Mouse (Mus musculus) limb, embryonic 11.5 days (tissue): ENCODE measurements at regions not wholly inside any gene's neighbourhood (a gene's known extent, or its start where the extent isn't known, plus 50 kb on each side); places are given as distances from the start of the nearest gene placed in this dataset.

Source experiments
- ATAC-seq: fragments of 200-750 bp; cut with Nextera tagmentation; 2 replicates; pipeline ENCODE4 v1.8.0; 2017; ENCODE audit warnings: low read depth; ENCODE audit not compliant: insufficient number of reproducible peaks, low FRiP score, low TSS enrichment
- DNase-seq: peaks from one replicate; pipeline ENCODE4 v3.0.0-alpha.2; 2015; ENCODE audit warnings: low spot score
- H3K27ac ChIP-seq: fragments of 300-500 bp; sonication (generic); replicated peaks from 2 replicates; pipeline ENCODE4 v1.5.1; 2014; ENCODE audit warnings: low read depth, mild to moderate bottlenecking, low read length
- H3K27me3 ChIP-seq: fragments of 300-500 bp; sonication (generic); 2 replicates; pipeline ENCODE4 v1.6.1; 2014; ENCODE audit warnings: mild to moderate bottlenecking, low read length, mixed read lengths; ENCODE audit not compliant: control insufficient read depth, insufficient read depth
- H3K36me3 ChIP-seq: fragments of 300-500 bp; sonication (generic); 2 replicates; pipeline ENCODE4 v1.6.1; 2014; ENCODE audit warnings: mild to moderate bottlenecking, low read length, moderate library complexity, mixed read lengths; ENCODE audit not compliant: control insufficient read depth, insufficient read depth
- H3K4me1 ChIP-seq: fragments of 300-500 bp; sonication (generic); 2 replicates; pipeline ENCODE4 v1.6.1; 2014; ENCODE audit warnings: low read length, mixed read lengths; ENCODE audit not compliant: control insufficient read depth, insufficient read depth
- H3K4me2 ChIP-seq: fragments of 300-500 bp; sonication (generic); 2 replicates; pipeline ENCODE4 v1.6.1; 2014; ENCODE audit warnings: low read depth, mild to moderate bottlenecking, moderate library complexity; ENCODE audit not compliant: severe bottlenecking
- H3K4me3 ChIP-seq: fragments of 300-500 bp; sonication (generic); 2 replicates; pipeline ENCODE4 v1.5.1; 2014; ENCODE audit warnings: low read depth, low read length
- H3K9ac ChIP-seq: fragments of 300-500 bp; sonication (generic); 2 replicates; pipeline ENCODE4 v1.6.1; 2014; ENCODE audit warnings: mild to moderate bottlenecking, low read length
- H3K9me3 ChIP-seq: fragments of 300-500 bp; sonication (generic); 2 replicates; pipeline ENCODE4 v1.6.1; 2016; ENCODE audit warnings: low read length; ENCODE audit not compliant: control insufficient read depth
- WGBS: fragments of 180-500 bp; shearing (Covaris S2); extraction: QIAGEN DNeasy Blood & Tissue Kit; methylation state at CpG from one replicate; pipeline ENCODE4 v1.1.7; 2014; 5-methylcytosine and 5-hydroxymethylcytosine counted together

DNA sequence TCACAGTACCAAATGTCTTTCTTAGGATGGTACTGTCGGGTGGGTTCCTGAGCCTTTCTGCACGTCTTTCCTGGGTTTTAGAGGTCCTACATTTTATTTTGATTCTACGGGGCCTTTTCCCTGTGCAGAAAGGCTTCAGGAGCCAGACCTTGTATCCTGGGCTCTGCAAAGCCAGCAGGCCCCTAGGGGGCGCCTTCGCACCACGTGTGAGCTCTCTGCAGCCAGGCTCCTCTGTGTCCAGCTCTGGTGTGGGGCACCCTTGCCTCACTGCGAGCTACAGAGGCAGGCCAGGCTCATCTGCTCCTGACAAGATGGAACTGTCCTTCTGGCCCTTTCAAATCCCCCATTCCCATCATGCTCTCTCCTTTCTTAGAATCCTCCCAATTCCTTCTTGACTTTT, 53.3 kb upstream of the Usp3 start:
- WGBS: 16% methylated on average over 7 of the region's 7 CpGs
- H3K4me2 ChIP-seq: no peak overlapping the region
- H3K9ac ChIP-seq: no peak overlapping the region
- H3K9me3 ChIP-seq: no peaks in the 10 kb centered on the region
- no peak overlapping the region for H3K4me3 ChIP-seq
- DNase-seq (peak; percentile 92), ATAC-seq (no peak)
- no peaks in the 10 kb centered on the region for H3K4me1 ChIP-seq
- no peaks in the 10 kb centered on the region for H3K36me3 ChIP-seq
- no peaks in the 10 kb centered on the region for H3K27me3 ChIP-seq
- H3K27ac ChIP-seq: no peak overlapping the region

DNA sequence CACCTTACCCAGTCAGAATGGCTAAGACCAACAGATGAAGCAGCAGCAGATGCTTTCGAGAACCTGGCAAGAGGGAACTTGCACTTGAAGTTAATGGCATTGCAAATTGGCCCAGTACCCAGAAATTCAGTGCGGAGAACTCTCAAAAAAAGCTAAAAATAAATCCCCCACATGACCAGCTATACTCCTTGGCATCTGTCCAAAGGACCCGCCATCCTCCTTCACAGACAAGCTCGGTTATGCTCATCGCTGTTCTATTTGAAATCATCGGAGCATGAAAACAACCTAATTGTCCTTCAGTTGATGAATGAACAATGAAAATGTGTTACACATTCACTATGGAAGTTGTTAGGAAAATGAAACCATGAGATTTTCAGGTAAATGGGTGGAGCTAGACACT, 58.4 kb upstream of the Usp3 start:
- no peak overlapping the region for H3K9ac ChIP-seq
- no peaks in the 10 kb centered on the region for H3K9me3 ChIP-seq
- no peaks in the 10 kb centered on the region for H3K4me1 ChIP-seq
- no peaks in the 10 kb centered on the region for H3K36me3 ChIP-seq
- ATAC-seq: no peak
- no peak overlapping the region for H3K4me2 ChIP-seq
- no peak overlapping the region for H3K27ac ChIP-seq
- H3K4me3 ChIP-seq: no peak overlapping the region
- no peak for DNase-seq
- H3K27me3 ChIP-seq: no peaks in the 10 kb centered on the region
- WGBS: 91% methylated on average over 6 of the region's 6 CpGs

GRCm38 (mm10) chr9:66657116-66657758, 56.2 kb upstream of the Car12 start:
- no peak for ATAC-seq
- 80% methylated on average over 7 of the region's 7 CpGs for WGBS
- Histone ChIP-seq H3K36me3 (no peaks in the 10 kb centered on the region), H3K4me2 (no peak overlapping the region), H3K9ac (no peak overlapping the region), H3K9me3 (no peaks in the 10 kb centered on the region), H3K4me3 (no peak overlapping the region), H3K4me1 (no peaks in the 10 kb centered on the region), H3K27me3 (no peaks in the 10 kb centered on the region), H3K27ac (no peak overlapping the region)
- DNase-seq: no peak

- Histone ChIP-seq H3K4me2 (no peak overlapping the region), H3K4me3 (no peak overlapping the region), H3K4me1 (no peaks in the 10 kb centered on the region), H3K27ac (no peak overlapping the region), H3K36me3 (no peaks in the 10 kb centered on the region), H3K9me3 (no peaks in the 10 kb centered on the region), H3K9ac (no peak overlapping the region), H3K27me3 (no peaks in the 10 kb centered on the region)
- DNase-seq (no peak), ATAC-seq (no peak)
These were observed 54.7 kb upstream of the Car12 start for GRCm38 (mm10) chr9:66658707-66659242.

GRCm38 (mm10) chr9:66659781-66660445, 53.6 kb upstream of the Car12 start:
- Histone ChIP-seq H3K9me3 (no peaks in the 10 kb centered on the region), H3K27me3 (no peaks in the 10 kb centered on the region), H3K4me1 (no peaks in the 10 kb centered on the region), H3K36me3 (no peaks in the 10 kb centered on the region), H3K4me2 (no peak overlapping the region), H3K4me3 (no peak overlapping the region), H3K9ac (no peak overlapping the region), H3K27ac (no peak overlapping the region)
- WGBS: 85% methylated on average over 11 of the region's 11 CpGs
- ATAC-seq (no peak), DNase-seq (no peak)

DNA sequence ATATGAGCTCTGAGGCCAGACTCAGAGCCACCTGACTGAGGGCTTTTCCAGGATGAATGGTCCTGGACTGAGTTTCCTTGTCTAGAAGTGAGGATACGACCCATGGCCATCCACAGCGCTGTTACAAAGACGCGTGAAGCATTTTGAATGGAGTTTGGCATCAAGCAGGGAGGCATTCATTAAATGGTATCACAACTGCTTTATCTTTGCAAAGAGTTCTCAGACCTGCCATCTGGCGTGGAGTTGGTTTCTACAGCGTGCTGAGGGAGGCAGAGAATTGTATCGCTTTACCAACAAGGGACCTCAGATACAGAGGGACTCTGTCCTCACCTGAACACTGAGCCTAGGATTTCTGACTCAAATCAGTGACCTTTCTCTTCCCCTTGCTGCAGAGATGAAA, 51.9 kb upstream of the Car12 start:
- H3K27me3 ChIP-seq: no peaks in the 10 kb centered on the region

DNA sequence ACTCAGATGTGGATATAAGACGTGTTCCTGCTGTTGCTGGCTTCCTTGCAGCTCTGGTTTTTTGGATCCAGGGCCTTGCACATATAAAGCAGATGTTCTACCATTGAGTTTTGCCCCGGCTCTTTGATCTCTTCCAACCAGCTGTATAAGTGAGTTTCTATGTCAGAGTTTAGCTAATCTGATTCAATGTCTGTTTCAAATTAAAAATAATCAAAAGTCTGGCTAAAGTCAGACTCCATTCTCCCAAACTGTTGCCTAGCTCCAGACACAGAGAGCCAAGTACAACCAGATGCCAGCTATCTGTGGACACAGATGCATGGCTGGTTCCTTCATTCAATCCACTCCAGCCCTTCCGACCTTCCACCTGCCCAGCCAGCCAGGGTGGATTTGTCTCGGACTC, 51.0 kb upstream of the Car12 start:
- Histone ChIP-seq H3K4me1 (no peaks in the 10 kb centered on the region), H3K9ac (no peak overlapping the region), H3K27me3 (no peaks in the 10 kb centered on the region), H3K9me3 (no peaks in the 10 kb centered on the region), H3K4me2 (no peak overlapping the region), H3K27ac (no peak overlapping the region), H3K36me3 (no peaks in the 10 kb centered on the region), H3K4me3 (no peak overlapping the region)
- DNase-seq (peak; percentile 56), ATAC-seq (no peak)
- WGBS: 21% methylated on average over 4 of the region's 4 CpGs

More for the DNA sequence above, 51.9 kb upstream of the Car12 start:
- H3K9me3 ChIP-seq: no peaks in the 10 kb centered on the region
- H3K4me3 ChIP-seq: no peak overlapping the region
- H3K36me3 ChIP-seq: no peaks in the 10 kb centered on the region
- H3K4me1 ChIP-seq: no peaks in the 10 kb centered on the region
- no peak overlapping the region for H3K27ac ChIP-seq
- DNase-seq: no peak
- no peak for ATAC-seq
- 93% methylated on average over 7 of the region's 7 CpGs for WGBS
- no peak overlapping the region for H3K4me2 ChIP-seq
- no peak overlapping the region for H3K9ac ChIP-seq
